Mouse (Mus musculus) gastrocnemius, postnatal 4 days (tissue): ENCODE measurements around the gene Rps27l. TPM values are rescaled to one million over a fixed set of nuclear protein-coding genes. Genes with fewer than 3 reads are reported as not detected.
A peak's percentile ranks its signal among the peaks of the same experiment; 100 is the strongest.

ENCODE experiments used
- DNase-seq, 2 experiments: peaks; one replicate each; pipeline ENCODE4 v3.0.0; 2021 to 2022; ENCODE audit warnings: low spot score in 2 of 2, mixed read lengths in 2 of 2
- total RNA-seq, 2 experiments: library from RNA; stranded (reverse); gene quantifications; 2 replicates each; pipeline ENCODE4 v1.2.3; 2021

Rps27l gene
- total RNA-seq, 2 experiments from 2014 or later = 185 to 210 TPM

- DNase-seq = peak in 1 of 2 experiments; percentile 17
Measured at GRCm38 (mm10) chr9:66919981-66920380, 25.9 kb upstream of the Rps27l start.

GRCm38 (mm10) chr9:66920488-66921279 lies 25.2 kb upstream of the Rps27l start:
- DNase-seq = no peak

DNA sequence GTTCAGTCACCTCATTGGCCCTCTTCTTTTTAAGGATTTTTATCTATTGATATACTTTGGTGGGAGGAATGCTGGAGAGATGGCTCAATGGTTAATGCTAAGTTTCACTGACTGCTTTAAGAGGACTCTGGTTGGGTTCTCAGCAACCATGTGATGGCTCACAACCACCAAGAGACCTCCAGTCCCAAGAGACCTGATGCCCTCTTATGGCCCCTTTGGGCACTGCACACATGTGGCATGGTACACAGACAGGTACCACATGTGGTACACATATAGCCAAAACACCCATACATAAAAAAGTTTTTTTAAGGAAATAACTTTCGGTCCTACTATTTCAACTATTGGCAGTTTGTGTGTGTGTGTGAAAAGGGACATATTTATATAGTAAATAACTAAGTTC lies 23.8 kb upstream of the Rps27l start:
- no peak for DNase-seq

DNA sequence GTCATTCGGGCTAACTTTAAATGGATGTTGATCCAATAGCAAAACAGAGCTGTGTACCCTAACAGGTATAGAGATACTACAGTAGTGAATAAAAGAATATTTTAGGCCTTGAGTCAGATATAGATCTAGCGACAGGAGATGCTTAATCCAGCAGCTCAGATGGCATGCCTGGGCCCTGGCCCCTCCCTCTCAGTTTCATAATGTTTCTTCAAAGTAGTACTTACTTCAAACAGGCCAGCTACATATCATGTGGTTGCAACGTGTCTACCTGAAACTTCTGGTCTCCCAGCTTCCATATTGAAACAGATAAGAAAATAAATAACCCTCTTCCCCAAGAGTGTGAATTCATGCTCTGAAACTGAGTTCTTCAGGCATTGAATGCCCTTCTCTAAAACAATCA lies 20.0 kb upstream of the Rps27l start:
- no peak for DNase-seq

- no peak for DNase-seq
Measured at GRCm38 (mm10) chr9:66927696-66928402, 18.0 kb upstream of the Rps27l start.

DNA sequence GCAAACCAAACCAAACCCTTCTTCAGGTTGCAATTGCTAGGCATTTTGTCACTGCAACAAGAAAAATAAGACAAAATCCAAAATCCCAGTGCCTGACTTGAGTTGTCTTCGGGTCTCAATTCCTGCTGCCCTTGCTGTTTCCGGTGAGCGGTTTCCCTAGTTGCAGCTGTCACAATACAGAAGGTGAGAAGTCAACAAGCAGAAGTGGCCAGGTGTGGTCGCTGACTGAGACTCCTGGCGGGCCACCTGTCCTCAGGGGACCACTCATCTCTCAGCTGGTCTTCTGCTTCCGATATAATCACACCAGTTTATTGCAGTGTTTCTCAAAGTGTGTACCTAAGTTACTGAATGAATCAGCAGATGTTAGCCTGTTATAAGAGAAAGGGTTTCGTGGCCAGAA lies 15.5 kb upstream of the Rps27l start:
- no peak for DNase-seq

DNA sequence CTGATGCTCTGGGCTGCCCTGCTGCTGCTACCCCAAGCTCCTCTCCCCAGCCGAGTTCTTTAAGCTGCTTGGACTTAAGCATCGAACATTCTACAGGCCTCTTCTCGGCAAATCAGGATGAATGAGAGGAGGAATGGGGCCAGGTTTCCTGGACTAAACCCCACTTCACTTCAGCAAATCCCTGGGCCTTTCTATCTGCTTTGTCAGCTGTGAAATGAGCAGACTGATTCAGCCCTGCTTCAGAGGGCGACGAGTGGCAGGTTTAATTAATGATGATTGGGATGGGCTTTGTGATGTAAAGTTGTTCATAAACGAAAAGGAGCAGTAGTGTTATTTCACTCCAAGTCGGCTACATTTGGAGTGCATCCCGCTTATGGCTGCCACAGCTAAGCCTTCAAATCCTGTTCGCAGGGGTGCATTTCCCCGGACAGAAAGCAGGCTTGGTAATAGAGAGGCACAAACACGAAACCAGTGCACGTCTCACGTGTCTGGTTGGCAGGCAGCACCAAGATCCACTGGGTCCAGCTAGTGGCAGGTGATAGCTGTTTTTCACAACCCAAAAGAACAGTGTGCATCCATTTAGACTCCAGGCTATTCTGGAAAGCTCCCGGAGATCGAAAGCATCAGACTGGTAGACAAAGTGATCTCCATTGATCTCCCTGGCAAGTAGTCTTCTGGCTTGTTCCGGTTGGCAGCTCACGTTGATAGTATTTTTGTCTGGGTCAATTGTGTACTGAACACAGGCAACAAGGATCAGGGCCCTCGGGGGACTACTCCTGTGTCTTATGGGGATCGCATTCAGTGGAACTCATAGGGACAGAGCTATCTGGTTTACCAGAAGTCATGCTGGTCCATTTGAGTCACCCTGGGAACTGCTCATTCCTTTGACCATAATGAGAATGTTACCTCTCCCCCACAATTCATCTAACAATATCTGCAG lies 11.7 kb upstream of the Rps27l start:
- no peak for DNase-seq

GRCm38 (mm10) chr9:66937507-66937906 lies 8.4 kb upstream of the Rps27l start:
- DNase-seq = peak; percentile 33 to 39

- peak in 1 of 2 experiments; percentile 37 for DNase-seq
Measured at GRCm38 (mm10) chr9:66938836-66939235, 7.0 kb upstream of the Rps27l start.

DNA sequence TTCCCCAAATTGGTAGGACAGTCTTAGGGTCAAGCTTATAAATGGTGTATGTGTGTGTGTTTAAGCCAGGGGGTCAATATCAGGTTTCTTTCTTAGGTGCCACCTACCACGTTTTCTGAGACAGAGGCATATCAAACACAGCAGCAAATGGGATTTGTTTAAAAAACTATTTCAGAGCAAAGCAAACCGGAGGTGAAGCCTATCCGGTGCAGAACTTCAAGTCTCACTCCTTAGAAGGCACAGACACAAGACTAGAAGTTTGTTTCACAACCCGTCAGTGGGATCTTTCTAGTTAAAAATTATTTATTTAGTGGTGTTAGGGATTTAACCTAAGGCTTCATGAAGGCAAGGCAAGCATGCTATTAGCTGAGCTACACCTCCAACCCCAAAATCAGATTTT lies 725 bp upstream of the Rps27l start:
- no peak for DNase-seq

DNA sequence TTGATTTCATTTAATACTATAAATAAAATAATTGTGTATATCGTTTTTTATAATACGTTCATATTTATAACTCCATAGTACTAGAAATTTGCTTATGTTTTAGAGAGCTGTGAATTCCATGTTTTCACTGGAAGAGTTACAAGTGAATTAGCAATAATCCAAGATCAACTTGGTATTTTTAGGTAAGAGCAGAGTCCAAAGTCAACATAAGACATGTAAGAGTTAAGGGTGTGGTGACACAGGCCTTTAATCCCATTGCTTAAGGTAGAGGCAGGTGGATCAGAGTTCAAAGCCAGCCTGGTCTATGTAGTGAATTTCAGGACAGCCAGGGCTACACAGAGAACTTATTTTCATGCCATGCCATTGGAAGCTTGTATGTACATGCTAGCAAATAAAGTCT lies 2.6 kb downstream of the Rps27l start:
- DNase-seq = no peak

DNA sequence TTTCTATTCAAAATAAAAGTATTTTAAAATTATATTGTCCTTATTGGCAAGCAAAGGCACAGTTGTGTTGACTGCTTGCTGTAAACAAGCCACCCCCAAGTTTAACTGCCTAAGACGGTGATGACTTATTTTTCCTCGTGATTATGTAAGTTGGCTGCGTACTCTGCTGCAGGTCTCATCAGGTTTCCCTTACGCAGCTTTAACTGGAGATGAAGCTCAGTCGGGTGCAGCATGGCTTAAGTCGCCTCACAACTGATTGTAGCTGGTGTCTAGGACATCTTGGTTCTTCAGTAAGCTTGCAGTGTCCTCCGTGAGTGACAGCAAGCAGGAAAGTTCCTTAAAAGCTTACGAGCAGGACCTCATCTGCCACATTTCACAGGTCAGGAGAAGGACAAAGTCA lies 6.4 kb downstream of the Rps27l start:
- no peak for DNase-seq

DNA sequence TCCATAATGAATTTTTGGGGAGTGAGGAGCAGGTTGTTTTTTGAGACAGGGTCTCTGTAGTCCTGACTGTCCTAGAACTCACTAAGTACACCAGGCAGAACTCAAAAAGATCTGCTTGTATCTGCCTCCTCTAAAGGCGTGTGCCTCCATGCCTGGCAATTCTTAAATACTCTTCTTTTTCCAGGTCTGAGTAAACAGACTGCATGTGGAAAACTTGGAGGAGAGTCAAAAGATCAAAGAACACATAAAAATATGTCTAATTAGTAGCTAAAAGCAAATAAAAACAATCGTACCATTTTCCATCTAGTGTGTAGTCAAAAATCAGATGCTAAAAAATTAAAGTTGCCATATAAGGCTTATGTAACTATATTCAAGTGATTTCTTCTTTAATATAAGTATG lies 7.0 kb downstream of the Rps27l start:
- DNase-seq = no peak

DNA sequence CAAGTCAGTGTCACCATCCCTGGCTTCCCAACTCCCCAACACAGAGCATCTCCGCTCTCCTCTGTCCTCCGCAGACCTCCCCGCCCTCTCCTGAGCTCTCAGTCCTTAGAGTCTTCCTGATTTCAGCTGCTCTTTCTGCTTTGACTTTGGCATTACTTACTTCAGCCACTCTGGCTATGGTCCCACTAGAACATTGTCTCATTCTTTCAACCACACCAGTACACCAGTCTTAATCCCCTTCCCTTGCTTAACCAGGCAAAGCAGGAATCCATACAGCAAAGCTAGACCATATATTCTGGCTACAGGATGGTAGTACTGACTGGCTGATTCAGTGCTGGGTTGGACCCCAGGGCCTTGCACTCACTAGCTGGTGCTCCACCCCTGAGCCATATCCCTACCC lies 11.6 kb downstream of the Rps27l start:
- DNase-seq = no peak

DNA sequence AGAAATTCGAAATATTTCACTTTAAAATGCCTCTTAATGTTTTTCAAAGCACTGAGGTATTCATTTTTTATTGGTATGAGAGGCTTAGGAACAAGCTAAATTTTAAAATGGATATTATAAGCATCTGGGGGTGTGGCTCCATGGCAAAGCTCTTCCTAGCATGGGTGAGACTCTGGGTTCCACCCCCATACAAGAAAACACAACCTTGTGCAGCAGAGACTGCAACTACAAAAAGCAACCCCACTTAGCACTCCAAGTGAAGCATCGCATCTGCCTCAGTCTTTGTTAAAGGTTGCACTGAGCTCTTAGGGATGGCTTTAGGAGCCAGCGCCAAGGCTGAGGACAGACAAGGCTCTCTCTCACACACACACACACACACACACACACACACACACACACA lies 15.6 kb downstream of the Rps27l start:
- DNase-seq = no peak

- no peak for DNase-seq
Measured at GRCm38 (mm10) chr9:66967492-66967891, 21.6 kb downstream of the Rps27l start.

- no peak for DNase-seq
Measured at GRCm38 (mm10) chr9:66971116-66971515, 25.2 kb downstream of the Rps27l start.

- DNase-seq = peak; percentile 48 to 71
Measured at GRCm38 (mm10) chr9:66974721-66975225, 28.9 kb downstream of the Rps27l start.

DNA sequence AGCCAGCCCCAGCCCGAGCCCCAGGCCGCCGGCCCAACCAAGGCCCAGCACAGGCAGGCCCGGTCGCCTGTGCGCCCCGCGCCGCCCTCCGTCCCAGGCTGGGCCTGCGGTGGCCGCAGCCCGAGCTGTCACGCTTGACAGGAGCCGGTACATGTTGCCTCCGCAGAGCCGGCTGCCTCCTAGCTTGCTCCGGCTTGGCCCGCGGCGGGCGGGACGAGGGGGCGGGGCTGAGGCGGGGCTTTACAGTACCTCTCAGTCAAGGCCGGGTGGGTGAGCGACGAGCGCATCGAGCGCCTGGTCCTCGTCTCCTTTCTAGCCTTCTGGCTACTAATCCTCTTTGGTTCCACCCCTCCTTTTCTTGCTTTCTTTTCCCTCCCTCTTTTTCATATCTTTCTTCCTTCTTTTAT lies 29.4 kb downstream of the Rps27l start, which contains the start of gene Lactb:
Gene Lactb, minus strand, starts transcription at position 246 of the 407 bp plus-strand sequence.
- peak; percentile 91 to 96 for DNase-seq

- no peak for DNase-seq
Measured at GRCm38 (mm10) chr9:66977121-66977520, 31.2 kb downstream of the Rps27l start.

GRCm38 (mm10) chr9:66977982-66978381 lies 32.1 kb downstream of the Rps27l start:
- DNase-seq = no peak
